Mouse (Mus musculus) right cerebral cortex, postnatal 10 days (tissue): ENCODE results near the gene Ly6g6d.

Experiments
- DNase-seq, 2 experiments: peaks; one replicate each; pipeline ENCODE4 v3.0.0; 2021; ENCODE audit warnings: low spot score in 2 of 2

The Ly6g6d gene

DNA sequence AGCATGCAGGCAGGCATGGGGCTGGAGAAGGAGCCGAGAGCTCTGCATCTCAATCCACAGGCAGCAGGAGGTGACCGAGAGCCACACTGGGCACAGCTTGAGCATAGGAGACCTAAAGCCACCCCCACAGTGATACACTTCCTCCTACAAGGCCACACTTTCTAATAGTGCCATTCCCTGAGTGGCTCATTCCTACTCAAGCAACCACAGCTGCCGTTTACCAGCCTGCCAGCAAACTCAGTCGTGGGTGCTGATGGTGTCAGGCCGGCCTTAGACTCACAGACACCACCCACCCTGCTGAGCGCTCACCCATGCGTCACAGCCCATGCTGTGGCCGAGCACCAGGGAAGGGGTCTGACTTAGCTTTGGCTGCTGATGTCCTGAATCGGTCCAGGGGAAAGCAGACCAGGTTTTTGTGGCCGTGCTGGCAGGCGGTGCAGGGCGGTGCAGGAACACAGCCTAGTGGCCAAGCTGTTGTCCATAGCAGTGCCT, 19.3 kb upstream of the Ly6g6d start:
- DNase-seq: no peak

DNA sequence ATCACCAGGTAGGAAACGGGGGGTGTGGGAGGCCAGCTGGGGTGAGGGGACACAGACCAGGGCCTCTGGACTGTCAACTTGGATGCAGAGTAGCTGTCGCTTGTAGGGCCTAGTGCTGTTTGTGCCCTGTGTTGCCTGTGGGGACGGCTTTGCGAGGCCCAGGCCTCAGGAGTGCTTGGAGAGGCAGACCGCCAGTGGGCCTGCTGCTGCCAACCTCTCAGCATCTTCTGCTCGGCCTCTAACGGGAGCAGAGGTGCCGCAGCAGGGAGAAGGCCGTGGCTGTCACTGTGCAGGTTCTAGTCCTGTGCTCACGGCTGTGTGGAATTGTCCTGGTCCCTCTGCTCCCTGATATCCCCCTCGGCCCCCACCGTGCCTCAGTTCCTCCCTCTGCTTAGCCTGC, 18.7 kb upstream of the Ly6g6d start:
- DNase-seq: no peak

DNA sequence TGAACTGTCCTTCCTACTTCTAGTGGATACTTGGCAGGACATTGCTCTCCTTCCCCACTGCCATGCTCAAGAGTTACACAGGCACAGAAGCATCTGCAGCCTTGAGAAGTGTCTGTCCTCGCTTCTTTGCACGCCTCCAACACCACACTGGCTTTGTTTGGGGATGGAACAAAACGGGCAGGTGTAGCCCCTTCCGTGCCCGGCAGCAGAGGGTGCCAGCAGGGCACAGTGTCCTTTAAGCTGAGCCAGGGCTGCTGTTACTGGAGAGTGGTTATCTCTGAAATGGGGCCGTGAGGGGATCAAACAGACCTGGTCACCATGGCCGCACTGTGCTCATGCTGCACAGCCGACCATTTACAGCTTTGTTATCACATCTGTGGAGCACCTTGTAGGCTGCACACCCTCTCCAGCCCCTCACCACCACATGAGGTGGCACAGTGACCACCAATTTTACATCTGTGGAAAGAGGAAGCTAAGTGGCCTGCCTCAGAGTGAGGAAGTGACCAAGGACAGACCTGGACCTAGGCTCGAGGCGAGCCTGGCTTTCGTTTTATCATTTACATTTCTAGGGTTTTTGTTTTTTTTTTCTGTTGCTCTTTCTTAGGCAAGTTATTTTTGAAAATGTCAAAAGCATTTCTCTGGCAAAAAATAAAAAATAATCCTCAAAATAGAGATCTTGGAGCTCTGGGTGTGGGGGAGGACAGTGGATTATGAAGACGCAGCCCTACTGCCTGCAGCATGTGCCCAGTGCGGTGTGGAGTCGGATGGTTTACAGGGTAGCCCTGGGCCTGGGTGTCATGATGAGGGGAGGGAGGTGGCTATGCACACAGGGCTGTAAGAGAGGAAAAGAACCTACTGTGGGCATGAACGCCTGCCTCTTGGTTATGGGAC, 16.9 kb upstream of the Ly6g6d start:
- no peak for DNase-seq

DNA sequence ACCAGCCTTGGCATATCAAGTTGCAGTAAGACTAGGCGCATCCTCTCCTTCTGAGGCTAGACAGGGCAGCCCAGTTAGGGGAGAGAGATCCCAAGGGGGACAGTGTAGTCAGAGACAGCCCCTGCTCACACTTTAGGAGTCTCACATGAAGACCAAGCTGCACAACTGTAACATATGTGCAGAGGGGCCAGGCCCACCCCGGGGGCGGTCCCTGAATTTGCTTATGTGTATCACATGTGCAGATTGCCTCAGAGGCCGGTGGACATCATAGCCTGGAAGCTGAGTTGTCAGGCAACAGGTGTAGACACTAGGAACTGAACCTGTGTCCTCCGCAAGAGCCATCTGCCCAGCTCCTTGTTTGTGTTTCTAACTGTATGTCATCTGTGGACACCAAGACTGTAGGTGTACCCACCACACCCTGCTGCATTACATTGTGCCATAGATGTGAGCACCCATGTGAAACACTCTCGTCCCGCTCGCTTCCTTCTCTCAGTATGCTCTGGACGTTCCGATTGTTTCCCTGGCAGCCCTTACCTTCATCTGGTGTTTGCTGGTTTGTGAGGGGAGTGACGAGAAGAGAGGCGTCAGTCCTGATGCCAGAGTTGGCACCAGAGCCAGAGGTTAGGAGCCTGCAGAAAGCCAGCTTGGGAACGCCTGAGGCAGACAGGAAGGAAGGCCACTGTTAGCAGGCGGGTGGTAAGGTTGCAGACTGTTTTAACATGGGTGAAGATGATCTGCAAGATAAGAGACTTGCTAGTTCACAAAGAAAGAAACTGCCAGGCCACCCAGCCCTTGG, 14.7 kb upstream of the Ly6g6d start:
- no peak for DNase-seq

DNA sequence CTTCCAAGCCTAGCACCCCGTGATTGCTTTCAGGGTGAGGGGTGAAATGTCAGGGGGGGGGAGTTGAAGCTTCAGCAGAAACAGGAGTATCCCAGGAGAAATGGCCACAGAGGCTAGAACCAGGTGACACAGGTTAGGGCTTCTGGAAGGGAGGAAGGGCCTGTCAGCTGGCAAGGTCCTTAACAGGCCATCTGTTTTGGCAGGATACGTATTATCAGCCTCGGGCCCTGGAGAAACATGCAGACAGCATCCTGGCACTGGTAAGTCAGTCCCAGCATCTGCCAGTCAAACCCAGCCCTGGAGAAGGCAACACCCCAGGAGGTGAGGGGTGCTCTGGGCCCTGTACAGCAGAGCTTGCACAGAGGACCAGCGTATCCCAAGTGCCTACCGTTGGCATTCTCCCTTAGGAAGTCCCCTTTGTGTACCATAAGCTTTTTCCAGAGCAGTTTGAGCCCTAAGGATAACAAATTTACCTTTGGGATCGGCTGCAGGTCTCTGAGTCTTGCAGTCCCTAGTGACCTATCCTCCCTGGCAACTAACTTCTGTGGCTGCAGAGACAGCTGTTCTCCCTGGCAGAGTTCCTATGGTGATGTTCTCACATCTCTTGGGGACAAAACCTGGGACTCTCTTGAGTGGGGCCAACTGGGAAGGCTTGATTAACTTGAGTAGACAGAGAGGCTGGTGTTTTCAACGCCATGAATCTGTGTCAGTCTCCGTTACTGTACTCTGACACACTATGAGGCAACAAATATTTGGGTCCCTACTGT, 12.5 kb upstream of the Ly6g6d start:
- DNase-seq: no peak

DNA sequence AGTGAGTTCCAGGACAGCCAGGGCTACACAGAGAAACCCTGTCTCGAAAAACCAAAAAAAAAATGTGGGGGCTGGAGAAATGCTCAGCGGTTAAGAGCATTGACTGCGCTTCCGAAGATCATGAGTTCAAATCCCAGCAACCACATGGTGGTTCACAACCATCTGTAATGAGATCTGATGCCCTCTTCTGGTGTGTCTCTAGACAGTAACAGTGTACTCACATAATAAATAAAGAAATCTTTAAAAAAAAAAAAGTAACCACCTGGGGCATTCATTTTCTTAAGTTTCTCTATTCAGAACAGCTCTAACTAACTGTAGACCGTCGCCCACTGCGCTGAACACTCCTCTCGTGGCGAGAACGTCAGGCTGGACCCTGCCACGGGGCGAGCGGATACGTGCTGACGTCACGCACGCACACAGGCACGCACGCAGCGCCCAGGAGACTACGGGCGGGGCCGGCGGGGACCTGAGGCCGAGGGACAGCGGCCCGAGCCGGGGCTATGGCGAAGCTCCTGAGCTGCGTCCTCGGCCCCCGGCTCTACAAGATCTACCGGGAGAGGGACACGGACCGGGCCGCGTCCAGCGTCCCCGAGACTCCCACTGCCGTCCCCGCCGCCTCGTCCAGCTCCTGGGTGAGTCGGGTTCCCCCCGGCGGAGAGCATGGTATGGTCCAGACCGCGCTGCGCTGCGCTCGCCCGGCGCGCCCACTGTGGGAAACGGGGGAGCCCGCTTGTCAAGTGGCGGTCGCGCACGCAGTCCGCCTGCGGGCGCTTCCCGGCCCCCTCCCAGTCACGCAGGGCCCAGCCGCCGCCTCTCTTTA, 11.2 kb upstream of the Ly6g6d start, which contains the start of gene Abhd16a:
Abhd16a (plus strand) TSS at position 439 of the 820 bp plus-strand sequence.
- DNase-seq: peak; percentile 96

DNA sequence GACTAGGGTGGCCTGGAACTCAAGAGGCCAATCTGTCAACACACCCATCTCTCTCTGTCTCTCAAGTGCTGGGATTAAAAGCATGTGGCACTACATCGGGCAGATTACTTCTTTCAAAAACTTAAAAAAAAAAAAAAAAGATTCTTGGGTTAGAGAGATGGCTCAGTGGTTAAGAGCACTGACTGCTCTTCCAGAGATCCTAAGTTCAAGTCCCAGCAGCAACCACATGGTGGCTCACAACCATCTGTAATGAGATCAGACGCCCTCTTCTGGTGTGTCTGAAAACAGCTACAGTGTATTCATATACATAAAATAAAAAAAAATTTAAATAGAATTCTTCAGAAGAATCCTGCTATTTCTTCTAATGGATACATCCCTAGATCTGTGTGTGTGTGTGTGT, 10.3 kb upstream of the Ly6g6d start:
- no peak for DNase-seq

DNA sequence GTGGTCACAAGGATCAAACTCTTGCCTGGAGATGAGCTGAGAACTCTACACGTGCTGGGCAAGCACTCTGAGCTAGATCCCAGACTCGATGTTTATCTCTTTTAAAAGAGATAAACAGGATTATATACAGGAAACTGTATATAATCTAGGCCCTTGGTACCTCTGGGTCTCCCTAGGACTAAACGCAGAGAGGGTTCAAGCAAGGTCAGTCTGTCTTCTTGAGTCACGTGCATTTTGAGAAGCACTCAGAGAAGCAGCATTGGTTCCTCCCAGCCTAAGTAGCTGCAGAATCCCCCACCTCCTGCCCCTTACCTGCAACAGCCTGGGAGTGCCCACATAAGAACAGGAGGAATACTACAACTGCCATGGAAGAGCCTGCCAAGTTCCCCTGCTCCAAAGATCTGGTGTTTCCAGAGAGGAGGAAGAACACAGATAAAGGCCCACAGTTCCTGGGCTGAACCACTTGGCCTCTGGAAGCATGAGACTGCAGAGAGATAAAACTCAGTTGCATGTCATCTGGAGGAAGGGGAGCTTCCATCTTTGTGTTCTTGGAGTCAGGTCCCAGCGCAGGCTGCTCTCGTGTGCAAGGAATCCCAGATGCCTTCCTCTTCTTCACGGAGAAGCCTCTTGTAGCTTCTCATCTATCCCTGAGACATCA, 7.5 kb upstream of the Ly6g6d start, which contains the start of gene Ly6g6f:
Ly6g6f (minus strand) TSS at position 403 of the 658 bp plus-strand sequence.
- no peak for DNase-seq

DNA sequence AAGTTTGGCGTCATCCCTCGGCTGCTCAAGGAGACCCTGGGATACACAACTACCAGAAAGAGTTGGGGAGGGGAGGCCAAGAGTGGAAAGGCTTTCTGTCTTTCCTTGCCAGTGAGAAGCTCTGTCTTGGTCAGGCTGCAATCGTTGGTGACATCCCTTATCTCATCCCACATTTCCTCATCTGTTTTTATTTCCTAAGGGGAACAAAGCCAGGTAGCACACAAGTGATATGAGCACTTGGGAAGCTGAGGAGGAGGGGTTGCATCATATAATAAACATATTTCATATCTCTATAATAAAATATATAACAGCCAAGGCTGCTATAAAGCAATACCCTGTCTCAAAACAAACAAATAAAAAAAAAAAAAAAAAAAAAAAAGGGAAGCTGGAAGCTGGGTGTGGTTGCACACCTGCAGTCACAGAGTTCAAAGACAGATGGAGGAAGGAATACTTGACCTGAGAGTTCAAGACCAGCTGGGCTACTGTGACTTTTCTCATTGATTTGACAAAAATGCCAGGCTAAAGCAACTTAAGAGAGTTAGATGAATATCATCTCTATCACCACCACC, 6.1 kb upstream of the Ly6g6d start:
- DNase-seq: no peak

DNA sequence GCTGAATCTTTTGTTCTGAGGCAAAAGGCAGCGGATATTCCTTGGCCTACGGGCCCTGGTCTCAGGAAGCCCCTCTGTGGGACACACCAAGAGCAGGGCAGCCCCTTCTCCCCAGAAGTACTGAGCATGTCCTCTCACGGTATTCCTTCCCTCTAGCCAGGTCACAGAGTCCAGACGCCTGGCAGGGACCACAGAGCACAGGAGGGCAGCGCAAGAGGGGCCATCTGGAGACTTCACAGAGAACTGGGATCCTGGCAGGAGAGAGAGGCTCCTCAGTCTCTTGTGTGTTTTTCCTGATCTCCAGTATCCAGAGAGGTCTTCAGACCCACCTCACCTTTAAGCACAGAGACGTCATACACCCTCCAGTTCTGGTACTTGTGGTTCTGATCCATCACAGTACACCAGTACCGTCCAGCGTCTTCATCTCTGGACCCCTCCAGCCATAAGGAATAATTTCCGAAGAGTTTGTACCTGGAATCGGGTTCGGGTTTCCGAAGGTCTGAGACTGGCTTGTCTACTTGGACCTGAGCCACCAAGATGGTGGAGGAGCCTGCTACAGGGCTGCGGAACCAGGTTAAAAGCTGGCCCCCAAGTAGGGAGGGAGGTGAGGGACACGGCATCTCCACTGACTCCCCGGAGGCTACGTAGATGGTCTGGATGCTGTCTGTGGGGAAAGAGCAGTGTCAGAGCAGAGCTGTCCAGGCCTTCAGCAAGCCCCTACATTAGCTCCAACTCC, 5.1 kb upstream of the Ly6g6d start:
- no peak for DNase-seq

DNA sequence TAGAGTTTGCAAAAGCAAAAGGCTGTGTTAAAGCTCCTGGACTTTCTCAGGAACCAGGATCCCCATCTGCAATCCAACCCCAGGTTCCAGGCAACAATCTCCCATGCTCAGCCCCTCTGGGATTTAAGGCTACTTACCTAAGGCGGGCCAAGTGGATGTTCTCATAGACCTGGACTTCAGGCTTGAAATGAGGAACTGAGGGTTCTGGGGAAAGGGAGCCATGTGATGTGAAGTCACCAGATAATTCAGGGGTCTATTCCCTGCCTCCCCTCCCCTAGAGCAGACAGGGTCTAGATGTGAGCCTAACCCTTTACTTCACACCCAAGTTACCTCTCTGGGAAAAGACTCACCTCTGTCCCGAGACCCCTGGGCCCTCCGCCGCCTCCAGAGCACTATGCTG, 2.8 kb upstream of the Ly6g6d start:
- DNase-seq: no peak

DNA sequence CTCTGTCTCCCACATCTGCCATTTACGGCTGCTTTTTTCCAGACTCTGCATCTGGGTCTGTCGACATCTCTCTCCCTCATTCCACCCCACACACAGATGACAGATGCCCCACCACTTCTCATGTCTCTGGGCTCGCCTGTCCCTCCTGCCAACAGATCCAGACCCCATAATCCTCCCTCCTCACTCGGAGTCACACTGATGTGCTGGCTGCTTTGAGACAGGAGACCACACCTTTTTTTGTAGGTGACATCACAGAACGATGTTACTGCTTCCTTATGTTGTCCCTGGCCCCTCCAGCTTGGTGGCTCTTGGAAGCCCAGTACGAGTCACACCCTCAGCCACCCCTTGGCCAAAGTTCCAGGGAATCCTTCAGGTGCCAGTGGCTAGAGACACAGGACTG, 2.4 kb upstream of the Ly6g6d start:
- DNase-seq: no peak

DNA sequence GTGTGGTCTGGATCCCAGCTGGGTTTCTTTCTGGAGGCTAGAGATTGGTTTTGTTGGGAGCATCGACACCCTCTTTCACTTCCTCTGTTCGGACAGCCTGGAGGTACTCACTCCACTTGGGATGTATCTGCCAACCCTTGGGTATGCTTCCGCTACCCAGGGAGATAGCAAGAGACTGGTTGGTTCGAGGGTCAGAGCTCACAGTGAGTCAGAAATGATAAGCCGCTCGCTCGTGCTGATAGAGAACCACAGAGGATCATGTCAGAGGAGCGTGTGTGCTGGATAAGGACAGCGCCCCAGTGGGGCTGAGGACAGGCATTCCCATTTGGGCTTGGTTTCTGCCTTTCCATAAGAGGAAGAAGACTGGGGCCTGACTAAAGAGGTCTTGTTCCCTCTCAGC, 1.9 kb upstream of the Ly6g6d start:
- no peak for DNase-seq

DNA sequence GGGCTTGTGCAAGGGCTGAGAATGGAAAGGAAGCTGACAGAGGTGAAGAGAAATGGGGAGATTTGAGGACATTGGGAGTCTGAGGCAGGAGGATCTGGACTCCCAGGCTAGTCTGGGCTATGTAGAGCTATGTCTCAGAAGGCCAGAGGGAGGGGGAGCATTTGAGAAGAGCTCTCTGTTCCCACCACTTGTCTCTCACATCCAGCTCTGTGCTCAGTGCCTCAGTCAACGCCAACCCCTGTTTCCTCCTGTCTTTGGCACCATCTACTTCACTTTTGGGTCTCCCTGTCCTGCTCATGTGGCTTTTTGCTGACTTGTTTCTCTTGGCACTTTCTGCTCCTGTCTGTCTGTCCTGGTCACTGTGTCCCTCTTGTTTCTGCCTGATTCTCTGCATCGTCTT, 580 bp downstream of the Ly6g6d start:
- peak in 1 of 2 experiments; percentile 25 for DNase-seq

DNA sequence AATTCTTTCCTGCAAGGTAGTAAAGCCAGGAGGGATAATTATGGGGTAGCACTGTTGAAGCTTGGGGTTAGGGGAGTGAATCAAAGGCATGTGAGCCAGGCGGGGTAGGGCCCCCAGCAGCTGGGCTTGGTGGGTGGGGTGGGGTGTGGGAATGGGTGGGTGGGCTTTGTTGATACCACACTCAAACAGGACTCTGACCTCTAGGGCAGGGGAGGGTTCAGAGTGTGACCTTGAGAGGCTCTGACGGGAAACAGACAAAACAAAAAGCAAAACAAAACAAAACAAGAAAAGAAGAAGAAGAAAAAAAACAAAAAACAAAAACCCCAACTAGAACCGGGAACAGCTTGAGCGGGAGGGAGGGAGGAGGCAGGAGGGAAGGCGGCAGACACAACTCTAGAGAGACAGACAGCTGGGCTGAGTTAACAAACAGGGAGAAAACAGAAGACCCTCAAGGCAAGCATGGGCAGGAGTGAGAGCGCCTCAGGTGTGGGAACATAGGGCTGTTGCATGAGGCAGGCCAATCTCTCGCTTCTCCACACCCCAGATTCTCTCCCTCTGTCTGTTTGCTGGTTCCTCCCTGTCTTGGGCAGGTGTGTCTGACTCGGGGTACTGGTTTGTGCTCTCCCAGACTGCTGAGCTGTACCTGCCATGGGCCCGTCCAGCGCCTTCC, 1.2 kb downstream of the Ly6g6d start, which contains the start of gene Ly6g6e:
Ly6g6e (plus strand) TSS at position 396 of the 670 bp plus-strand sequence.
- no peak for DNase-seq

DNA sequence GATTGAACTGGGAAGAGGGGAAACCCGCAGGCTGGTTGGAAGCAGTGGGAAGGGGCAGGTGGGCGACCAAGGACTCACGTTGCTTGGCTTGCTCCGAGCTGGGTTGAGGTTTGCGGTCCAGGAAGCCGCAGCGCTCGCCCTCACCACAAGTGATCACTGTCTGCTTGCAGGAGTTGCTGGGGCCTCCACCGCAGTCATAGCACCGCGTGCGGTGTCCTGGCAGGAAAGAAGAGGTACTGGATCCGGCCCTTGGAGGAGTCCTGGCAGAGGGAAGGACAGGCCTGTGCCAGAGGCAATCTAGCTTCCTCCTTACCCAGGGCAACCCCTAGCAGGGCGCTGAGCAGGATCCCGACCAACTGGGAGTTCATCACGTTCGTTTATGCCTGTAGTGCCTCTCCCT, 3.8 kb downstream of the Ly6g6d start:
- no peak for DNase-seq

DNA sequence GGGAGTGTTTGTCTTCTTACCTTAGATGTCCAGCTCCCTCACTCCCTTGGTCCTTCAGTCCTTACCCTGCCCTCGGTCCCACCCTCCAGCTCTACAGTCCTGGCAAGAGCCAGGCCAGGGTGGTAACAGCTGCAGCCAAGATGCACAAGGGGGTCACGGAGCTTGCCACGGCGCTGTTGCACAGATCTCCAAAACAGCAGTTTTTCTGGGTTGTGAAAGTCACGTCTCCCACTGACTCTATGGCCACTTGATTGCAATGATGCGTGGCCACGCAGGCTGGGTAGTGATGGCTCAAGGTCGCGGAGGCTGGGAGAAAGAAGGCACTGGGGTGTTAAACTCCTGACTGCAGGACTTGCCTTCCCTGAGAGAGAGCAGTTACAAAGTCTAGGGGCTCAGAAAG, 6.4 kb downstream of the Ly6g6d start:
- DNase-seq: no peak

DNA sequence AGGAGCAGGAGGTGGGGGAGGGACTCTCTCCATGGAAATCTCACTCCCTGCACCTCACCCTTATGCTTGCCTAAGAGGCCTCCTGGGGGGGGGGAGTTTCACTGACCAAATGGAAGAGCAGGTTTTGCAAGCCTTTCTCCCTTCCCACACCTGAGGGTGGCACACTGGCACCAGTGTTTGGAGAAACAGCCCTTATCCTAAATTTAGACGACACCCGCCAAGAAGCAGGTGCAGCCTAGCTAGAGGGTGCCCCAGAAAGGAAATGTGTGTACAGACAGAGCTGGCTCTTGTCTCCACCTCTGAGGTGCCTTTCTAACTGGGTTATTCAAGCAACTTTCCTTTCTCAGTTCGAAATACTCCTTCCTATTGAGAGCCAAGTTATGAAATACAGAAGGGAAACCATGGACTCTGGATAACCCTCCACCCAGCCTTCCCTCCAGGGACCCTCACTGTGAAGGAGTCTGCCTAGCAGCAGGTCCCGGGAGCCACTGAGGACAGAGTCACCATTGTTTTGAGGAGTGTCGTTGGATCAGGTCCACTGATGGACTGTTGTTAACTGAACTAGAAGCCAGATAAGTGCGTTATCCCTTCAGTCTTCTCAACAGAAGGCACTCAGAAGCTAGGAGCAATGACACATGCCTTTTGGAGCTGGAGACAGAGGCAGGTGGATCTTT, 7.2 kb downstream of the Ly6g6d start:
- DNase-seq: no peak
